Mouse (Mus musculus) left cerebral cortex, adult 8-10 months (tissue): ENCODE results near the gene Pmfbp1. TPM values are rescaled to one million over a fixed set of nuclear protein-coding genes. Genes with fewer than 3 reads are reported as not detected.

Experiments
- DNase-seq, 2 experiments: peaks; one replicate each; pipeline ENCODE4 v3.0.0; 2022; ENCODE audit warnings: low spot score in 2 of 2
- total RNA-seq, 4 experiments: library from RNA; stranded (reverse); gene quantifications; 2 replicates each; pipeline ENCODE4 v1.2.4; 2022

The Pmfbp1 gene
- total RNA-seq, 4 experiments from 2014 or later: 0.11 to 0.40 (median 0.28) TPM

GRCm38 (mm10) chr8:109499009-109499717 is 5.3 kb downstream of the Pmfbp1 start:
- no peak for DNase-seq

DNA sequence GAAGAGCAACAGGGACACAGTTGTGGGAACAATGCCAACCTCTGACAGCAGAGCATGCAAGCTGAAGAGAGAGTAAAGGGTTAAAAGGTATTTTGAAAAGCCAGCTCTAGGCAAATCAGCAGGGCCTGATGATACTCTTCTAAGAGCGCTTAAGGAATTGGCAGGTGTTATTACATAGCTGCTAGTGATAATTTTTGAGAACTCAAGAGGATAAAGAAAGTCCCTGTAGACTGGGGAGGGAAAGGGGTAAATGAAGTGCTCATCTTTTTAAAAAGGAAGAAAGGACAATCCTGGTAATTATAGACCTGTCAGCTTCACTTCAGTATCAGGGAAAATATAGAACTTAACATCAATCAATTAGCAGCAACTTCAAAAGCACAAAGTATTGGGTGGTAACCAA is 9.7 kb downstream of the Pmfbp1 start:
- DNase-seq: no peak

- no peak for DNase-seq
Observed at GRCm38 (mm10) chr8:109505560-109505959, 11.7 kb downstream of the Pmfbp1 start.

DNA sequence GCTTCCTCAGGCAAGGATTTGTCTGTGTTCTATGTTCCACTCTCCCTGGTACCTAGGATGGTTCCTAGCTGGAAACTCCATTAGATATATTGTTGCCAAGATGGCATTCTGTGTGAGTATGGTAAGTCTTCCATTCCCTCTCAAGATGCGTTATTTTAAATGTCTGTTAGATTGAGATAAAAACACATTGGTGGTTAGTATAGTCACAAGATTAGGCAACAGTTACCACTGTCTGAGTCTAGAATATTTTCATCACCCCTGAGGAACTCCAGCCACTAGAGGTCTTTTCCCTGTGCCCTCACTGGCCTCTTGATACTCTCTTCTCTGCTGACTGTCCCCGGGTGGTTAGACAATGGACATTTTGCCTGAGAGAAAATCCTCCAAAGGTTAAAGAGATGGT is 30.2 kb downstream of the Pmfbp1 start:
- DNase-seq: no peak

DNA sequence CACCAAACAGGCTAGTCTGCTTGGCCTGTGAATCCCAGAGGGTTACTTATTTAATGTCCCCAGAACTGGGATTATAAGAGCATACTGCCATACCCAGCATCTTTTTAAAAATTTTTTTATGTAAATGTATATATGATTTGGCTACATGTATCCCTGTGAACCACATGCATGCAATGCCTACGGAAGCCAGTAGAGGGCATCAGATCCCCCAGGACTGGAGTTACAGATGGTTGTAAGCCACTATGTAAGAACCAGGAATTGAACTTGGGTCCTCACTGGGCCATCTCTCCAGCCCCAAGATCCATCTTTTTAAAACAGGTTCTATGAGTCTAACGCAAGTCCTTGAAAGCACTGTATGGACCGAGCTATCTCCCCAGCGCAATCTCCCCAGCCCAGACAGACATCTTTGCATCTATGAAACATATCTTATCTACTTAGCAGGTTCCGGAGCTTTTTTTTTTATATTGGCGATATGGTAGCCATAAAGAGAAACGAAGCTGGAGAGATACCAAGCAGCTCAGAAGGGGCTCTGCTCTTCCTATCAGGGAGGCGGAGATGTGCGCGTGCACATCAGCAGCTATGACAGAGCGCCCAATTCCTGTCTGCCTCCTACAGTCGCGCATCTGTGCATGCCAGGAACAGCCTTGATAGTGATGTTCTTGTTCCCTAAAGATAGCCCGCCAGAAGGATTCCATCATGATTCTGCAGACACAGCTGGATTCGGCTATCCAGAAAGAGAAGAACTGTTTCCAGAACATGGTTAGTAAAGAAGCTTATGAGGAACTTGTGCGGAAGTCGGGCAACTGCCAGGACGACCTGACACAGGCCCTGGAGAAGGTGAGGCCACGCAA is 41.5 kb downstream of the Pmfbp1 start:
- DNase-seq: no peak

DNA sequence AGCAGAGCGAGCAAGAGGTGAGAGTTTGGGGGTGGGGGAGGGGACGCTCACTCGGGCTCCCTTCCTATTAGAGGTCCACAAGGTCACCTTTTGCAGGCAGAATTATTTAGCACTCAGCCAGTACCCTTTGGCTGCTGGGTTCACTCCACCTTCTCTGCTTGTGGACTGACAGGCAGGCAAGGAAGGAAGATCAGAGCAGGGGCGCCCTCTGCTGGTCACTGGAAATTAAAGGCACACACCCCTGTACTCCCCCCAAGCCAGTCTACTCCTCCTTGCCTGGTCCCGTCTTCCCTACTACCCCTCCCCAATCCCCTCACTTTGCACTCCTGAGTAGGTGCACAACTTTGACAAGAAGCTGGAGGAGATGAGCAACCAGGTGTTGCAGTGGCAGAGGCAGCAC is 42.9 kb downstream of the Pmfbp1 start:
- peak; percentile 69 to 79 for DNase-seq

GRCm38 (mm10) chr8:109542165-109542564 is 48.3 kb downstream of the Pmfbp1 start:
- DNase-seq: no peak

- peak in 1 of 2 experiments; percentile 38 for DNase-seq
Observed at GRCm38 (mm10) chr8:109542748-109543519, 49.1 kb downstream of the Pmfbp1 start.

DNA sequence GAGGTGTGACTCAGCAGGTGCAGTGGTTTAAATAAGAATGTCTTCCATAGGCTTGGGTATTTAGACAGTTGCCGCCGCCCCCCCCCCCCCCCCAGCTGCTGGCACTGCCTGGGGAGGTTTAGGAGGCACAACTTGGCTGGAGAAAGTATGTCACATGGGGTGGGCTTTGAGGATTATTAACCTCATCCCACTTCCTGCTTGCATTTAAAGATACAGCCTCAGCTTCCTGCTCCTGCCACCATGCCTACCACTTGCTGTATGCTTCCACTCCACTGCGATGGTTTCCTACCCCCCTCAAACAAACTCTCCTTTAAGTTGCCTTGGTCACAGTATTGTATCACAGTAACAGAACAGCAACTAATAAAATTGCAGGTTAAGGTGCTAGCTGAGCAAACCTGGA is 50.2 kb downstream of the Pmfbp1 start:
- no peak for DNase-seq

- no peak for DNase-seq
Observed at GRCm38 (mm10) chr8:109551663-109552062, 57.8 kb downstream of the Pmfbp1 start.

DNA sequence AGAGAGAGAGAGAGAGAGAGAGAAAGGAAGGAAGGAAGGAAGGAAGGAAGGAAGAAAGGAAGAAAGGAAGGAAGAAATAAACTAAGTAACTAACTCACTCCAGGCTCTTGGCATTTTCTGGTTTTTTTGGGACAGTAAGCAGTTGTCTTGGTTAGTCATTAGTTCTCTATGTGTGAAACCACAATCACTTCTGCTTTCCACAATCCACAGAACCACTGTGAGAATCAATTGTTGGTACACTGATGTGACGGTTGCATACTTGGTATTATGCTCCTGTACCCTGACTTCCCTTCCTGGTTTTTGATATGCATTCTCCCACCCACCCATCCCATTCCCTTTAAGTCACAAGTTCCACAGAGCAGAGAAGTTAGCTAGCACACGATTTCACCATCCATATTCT is 70.1 kb downstream of the Pmfbp1 start:
- DNase-seq: no peak

- DNase-seq: no peak
Observed at GRCm38 (mm10) chr8:109564766-109565165, 70.9 kb downstream of the Pmfbp1 start.

DNA sequence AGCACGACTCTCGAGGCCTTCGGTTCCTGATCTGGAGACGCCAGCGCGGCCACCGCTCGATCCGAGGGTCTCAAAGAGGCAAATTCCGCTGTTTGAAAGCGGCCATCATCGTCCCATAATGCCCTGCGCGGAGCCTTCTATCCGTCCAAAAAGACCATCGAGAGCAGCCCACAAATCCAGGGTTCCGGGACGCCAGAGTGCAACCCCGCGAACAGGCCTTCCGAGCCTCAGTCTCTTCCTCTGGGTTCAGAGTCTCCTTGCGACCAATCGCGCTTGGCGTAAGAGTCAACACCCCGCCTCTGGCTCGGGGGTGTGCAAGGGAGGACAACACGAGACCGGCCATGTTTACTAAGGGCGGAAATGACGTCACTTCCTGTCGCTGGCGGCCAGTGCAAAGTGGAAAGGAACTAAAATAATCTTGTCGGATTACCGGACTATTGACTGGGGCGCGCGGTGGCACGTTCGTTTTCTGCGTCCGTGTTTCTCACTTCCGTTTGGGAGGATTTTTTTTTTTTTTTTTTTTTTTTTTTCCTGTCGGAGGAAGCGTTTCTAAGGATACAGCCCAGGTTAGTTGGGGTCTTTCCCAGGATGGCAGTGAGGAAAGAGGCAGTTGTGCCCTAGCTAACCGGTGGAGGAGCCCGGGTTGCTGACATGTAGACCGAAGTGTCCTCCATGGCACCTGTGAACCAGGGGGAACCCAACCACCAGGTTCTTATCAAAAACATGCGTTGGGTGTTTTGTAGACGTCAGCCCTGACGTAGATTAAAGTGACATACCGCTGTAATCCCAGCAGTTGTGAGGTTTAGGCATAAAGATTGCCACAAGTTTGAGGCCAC is 71.9 kb downstream of the Pmfbp1 start, which contains the start of the genes Dhx38 and Txnl4b:
TSS of gene Dhx38 (minus strand) at position 364 of the 836 bp plus-strand sequence.
TSS of gene Txnl4b (plus strand) at position 395 of the 836 bp plus-strand sequence.
- peak; percentile 98 to 99 for DNase-seq

DNA sequence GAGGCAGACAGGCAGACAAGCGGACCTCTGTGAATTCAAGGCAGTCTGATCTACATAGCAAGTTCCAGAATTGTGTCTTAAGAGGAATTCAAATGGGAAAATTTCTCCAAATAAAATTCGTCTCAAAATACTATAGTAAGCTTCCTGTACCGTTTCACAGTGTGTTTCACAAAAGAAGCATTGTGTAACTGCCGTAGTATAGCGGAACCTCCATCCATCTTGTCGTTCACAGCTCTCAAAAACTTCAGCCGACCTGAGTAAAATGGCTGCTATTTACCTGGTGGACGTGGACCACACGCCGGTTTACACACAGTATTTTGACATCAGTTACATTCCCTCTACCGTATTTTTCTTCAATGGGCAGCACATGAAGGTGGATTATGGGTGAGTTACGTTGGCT is 77.3 kb downstream of the Pmfbp1 start:
- no peak for DNase-seq

DNA sequence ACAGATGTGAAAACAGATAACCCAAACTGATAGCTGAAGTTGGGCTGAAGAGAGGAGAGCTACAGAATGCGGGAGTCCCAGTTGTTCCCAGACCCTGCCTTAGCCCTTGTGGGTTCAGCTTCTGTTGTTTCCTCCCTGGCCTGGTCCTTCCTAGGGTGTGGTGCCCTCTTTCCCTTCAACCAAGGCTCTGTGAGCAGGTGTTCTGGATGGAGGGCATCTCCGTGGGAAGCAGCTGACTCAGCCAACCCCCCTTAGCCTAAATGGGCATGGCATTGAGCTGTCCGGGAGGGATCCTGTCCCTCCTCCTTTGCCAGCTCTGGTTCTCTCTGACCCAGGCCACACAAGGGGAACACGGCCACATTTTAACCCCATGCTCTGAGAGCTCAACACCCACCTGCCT is 82.5 kb downstream of the Pmfbp1 start:
- no peak for DNase-seq

- DNase-seq: no peak
Observed at GRCm38 (mm10) chr8:109578900-109579301, 85.1 kb downstream of the Pmfbp1 start, which contains the start of gene Hp. Gene Hp, minus strand, starts transcription at chr8:109579172.

DNA sequence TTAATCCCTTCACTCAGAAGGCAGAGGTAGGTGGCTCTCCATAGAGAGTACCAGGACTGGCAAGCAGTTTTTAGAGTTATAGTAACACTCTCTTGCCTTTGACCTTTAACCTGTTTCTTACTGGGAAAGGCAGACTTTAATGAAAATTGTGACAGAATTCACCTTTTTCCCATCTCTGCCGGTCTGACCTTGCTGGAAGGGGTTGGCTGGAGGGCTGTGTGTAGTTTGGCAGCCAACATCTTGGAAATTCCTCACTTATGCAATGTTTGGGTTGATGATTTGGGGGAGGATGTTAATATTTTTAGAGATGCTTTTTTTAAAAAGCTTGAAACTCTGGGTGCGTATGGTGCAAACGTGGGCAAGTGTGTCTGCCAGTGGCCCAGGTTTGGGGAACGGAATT is 90.5 kb downstream of the Pmfbp1 start:
- DNase-seq: no peak

- no peak for DNase-seq
Observed at GRCm38 (mm10) chr8:109584830-109585229, 91.0 kb downstream of the Pmfbp1 start.

GRCm38 (mm10) chr8:109585652-109586051 is 91.8 kb downstream of the Pmfbp1 start:
- DNase-seq: no peak

GRCm38 (mm10) chr8:109586972-109587504 is 93.2 kb downstream of the Pmfbp1 start:
- DNase-seq: no peak
